Mouse (Mus musculus) left cerebral cortex, adult 9 months (tissue): ENCODE results near the gene Tbx1.
A peak's percentile ranks its signal among the peaks of the same experiment; 100 is the strongest.
"Not testable (repeated sequence)": the region's sequence is repeated elsewhere in the genome, so short reads cannot be mapped to it uniquely, and the experiment has no call there.

Experiments
- DNase-seq, 2 experiments: peaks; one replicate each; pipeline ENCODE4 v3.0.0; 2022; ENCODE audit warnings: low spot score in 2 of 2

Gene Tbx1

DNA sequence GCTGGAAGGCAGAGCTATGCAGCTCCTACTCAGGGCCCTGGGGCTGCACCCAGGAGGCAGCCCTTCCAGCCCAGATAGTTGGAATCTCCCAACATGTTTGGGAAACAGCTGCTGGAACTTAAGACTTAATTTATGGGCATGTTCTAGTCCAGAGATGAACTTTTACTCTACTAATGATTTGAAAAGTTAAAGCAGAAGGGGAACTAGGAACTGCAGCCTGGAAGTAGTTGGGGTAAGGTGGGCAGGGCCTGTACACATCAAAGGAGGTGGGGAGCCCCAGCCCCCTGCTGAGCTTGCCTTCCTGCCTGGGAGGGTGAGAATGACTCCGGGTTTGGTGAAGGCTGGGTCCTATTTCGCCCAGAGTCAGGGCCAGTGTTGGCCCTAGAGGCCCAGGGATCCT lies 35.8 kb downstream of the Tbx1 start:
- DNase-seq, result no peak

DNA sequence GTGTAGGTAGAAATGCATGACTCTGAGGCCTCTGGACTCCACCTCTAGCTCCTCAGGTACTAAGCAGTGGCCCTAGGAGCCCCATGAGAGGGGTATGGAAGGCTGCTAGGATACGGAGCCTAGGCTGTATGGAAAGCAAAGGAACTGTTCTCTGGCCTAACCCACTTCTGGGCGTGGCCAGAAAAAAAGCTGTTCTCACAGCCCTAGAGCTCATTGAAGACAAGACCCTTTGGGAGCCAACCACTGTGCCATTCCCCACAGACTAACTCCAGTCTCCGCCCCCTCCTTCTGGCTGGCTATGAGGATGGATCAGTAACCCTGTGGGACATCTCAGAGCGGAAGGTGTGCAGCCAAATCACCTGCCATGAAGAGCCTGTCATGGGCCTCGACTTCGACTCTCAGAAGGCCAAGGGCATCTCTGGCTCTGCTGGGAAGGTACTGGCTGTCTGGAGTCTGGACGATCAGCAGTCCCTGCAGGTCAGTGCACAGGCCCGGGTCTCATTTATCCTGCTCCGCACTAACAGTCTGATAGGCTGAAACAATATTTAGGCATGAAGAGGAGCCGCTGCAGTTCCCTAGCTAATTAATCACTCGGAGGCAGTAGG lies 38.3 kb downstream of the Tbx1 start:
- DNase-seq, result no peak

DNA sequence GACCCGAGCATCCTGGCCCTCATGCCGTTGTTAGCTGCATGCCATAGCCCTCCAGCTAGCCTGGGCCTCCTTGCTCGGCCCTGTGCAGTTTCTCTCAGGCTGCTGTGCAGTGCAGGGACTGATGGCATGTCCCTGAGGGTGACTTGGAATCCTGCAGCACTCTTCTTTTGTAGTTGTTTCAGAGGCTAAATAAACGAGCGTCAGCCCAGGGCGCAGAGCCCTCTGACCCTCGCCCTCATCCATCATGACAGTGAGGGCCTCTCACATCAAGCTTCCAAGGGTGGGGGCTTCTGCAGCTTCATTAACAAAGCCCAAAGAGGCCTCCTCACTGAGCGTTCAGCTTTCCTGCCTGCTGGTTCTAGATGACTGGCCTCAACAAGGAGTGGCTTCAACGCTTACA lies 38.9 kb downstream of the Tbx1 start:
- DNase-seq, result no peak

DNA sequence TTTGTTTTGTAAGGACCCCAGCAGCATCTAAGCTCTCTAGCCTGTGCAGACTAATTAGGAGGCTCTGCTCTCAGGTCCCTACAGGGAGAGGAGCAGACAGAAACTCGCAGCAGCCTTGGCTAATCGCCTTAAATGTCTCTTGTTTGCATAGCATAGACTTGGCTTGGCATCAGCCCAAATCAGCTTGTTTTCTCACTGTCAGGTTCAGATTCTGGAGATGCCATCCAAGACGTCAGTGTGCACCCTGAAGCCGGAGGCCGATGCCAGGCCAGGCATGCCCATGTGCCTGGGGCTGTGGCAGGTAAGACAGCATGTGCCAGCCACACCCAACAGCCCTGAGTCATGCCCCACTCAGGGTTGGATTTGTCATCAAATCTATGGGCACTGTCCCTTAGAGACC lies 42.6 kb downstream of the Tbx1 start:
- no peak for DNase-seq

DNA sequence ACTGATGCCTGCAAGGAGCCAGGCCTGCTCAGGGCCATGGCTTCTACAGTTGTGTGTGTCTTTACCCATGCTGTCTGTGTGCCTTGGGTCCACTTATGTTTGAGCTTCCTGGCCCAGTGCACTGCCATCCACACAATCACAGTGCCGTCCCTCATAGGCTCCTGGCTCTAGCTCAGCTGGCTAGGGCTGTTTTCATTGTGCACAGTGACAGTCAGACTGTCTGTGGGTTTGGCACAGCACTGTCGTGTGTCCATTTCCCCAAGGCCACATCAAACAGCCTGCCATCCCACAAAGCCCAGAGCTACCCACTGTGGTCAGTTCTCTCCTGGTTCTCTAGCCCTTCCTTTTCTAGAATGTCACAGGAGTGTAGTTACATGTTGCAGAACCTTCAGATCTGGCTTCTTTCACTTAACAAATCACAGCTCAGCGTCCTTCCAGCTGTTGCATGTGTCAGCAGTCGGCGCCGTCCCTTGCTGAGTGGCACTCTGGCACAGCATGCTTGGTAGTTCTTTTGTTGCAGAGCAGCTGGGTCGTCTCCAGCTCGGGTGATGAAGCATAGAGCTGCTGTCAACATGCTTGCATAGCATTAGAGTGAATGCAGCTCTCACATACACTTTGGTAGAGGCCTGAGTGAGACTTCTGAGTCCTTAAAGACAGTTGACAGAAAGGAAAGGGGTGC lies 47.2 kb downstream of the Tbx1 start:
- peak in 1 of 2 experiments; percentile 11 for DNase-seq

DNA sequence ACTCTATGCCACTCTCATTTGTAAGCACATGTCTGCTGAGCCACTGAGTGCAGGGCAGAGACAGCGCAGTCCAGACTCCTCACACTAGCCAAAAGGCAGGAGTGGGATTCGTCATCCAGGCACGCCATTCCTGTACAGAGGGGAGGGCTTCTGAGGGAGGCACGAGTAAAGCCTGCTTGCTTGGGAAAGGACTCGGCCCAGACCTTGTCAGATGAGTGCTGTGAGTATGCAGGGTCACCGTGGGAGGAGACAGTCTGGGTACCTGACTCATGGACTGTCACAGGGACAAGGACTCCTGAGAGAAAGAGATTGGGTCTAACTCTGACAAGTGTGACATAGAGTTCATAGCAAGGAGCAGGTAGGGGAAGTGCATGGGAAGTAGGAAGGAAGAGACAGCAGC lies 51.2 kb downstream of the Tbx1 start:
- DNase-seq, result no peak

DNA sequence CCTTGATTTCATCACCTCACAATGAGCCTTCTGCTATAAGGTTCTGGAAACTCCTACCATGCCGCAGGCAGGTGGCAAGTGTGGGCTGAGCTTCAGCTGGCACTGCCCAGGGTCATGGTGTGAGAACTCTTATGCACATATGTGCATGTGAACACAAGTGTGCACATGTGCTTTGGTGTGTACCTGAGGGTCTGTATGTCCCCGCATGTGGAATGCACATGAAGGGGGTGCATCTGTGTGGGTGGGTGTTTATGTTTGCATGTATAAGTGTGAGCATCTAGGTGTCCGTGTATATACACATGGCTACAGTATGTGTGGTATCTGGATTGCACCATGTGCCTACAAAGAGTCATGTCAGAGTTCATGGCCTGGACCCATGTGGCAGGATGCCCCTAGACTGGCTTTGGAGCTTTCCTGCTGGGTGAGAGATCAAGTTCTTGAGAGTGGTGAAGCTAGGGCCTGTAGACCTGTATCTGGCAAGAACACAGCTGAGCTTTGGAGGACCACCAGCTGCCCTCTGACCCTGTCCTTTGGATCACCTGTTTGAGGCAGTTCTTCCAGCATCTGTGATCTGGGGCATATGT lies 53.0 kb downstream of the Tbx1 start:
- DNase-seq, result no peak

DNA sequence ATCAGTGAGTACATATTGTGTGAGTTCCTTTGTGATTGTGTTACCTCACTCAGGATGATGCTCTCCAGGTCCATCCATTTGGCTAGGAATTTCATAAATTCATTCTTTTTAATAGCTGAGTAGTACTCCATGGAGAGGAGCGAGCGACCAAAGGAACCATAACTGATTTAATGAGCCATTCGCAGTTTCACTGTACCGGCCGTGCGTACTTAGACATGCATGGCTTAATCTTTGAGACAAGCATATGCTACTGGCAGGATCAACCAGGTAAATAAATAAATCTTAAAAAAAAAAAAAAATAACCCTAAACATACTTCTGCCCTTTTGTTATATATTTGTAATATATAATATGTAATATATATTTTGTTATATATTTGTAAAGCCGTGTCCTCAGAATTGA lies 57.4 kb downstream of the Tbx1 start:
- DNase-seq, result not testable (repeated sequence)
